Mouse (Mus musculus) lung, embryonic 16.5 days (tissue): Measurements from ENCODE around the gene Hapln1. TPM values are rescaled to one million over a fixed set of nuclear protein-coding genes. Genes with fewer than 3 reads are reported as not detected.

Experiments
- ATAC-seq: fragments of 200-750 bp; cut with Nextera tagmentation; 2 replicates; pipeline ENCODE4 v1.8.0; 2017; ENCODE audit warnings: low read depth, mild to moderate bottlenecking, moderate library complexity
- H3K27ac ChIP-seq: fragments of 300-500 bp; sonication (generic); 2 replicates; pipeline ENCODE4 v1.5.1; 2014; ENCODE audit warnings: mild to moderate bottlenecking, control low read depth, low read length
- H3K27me3 ChIP-seq: fragments of 300-500 bp; sonication (generic); 2 replicates; pipeline ENCODE4 v1.6.1; 2014; ENCODE audit warnings: low read depth, low read length, mixed read lengths; ENCODE audit not compliant: control insufficient read depth, insufficient read depth
- H3K36me3 ChIP-seq: fragments of 300-500 bp; sonication (generic); 2 replicates; pipeline ENCODE4 v1.6.1; 2014; ENCODE audit warnings: low read length; ENCODE audit not compliant: control insufficient read depth, insufficient read depth
- H3K4me1 ChIP-seq: fragments of 300-500 bp; sonication (generic); replicated peaks from 2 replicates; pipeline ENCODE4 v1.6.1; 2014; ENCODE audit warnings: low read length, mixed read lengths; ENCODE audit not compliant: control insufficient read depth, insufficient read depth
- H3K4me2 ChIP-seq: fragments of 300-500 bp; sonication (generic); 2 replicates; pipeline ENCODE4 v1.6.1; 2014; ENCODE audit warnings: low read depth, low read length, control low read depth
- H3K4me3 ChIP-seq: fragments of 300-500 bp; sonication (generic); 2 replicates; pipeline ENCODE4 v1.5.1; 2014; ENCODE audit warnings: mild to moderate bottlenecking, low read length, control low read depth
- H3K9ac ChIP-seq: fragments of 300-500 bp; sonication (generic); 2 replicates; pipeline ENCODE4 v1.6.1; 2014; ENCODE audit warnings: low read length, control low read depth
- H3K9me3 ChIP-seq: fragments of 300-500 bp; sonication (generic); 2 replicates; pipeline ENCODE4 v1.6.1; 2016; ENCODE audit warnings: low read length; ENCODE audit not compliant: control insufficient read depth
- WGBS: fragments of 180-500 bp; shearing (Covaris S2); extraction: QIAGEN DNeasy Blood & Tissue Kit; methylation state at CpG from one replicate; pipeline ENCODE4 v1.1.7; 2014; 5-methylcytosine and 5-hydroxymethylcytosine counted together
- polyA plus RNA-seq: library from polyadenylated mRNA; unstranded; fragments of >200 nt; fragmentation: Nextera tagmentation; extraction: Ambion mirVana; gene quantifications from 2 replicates; pipeline ENCODE4 v1.2.1, GENCODE M21; 2015

Gene Hapln1
- polyA plus RNA-seq, 1 experiment from 2014 or later = 21.6 TPM

DNA sequence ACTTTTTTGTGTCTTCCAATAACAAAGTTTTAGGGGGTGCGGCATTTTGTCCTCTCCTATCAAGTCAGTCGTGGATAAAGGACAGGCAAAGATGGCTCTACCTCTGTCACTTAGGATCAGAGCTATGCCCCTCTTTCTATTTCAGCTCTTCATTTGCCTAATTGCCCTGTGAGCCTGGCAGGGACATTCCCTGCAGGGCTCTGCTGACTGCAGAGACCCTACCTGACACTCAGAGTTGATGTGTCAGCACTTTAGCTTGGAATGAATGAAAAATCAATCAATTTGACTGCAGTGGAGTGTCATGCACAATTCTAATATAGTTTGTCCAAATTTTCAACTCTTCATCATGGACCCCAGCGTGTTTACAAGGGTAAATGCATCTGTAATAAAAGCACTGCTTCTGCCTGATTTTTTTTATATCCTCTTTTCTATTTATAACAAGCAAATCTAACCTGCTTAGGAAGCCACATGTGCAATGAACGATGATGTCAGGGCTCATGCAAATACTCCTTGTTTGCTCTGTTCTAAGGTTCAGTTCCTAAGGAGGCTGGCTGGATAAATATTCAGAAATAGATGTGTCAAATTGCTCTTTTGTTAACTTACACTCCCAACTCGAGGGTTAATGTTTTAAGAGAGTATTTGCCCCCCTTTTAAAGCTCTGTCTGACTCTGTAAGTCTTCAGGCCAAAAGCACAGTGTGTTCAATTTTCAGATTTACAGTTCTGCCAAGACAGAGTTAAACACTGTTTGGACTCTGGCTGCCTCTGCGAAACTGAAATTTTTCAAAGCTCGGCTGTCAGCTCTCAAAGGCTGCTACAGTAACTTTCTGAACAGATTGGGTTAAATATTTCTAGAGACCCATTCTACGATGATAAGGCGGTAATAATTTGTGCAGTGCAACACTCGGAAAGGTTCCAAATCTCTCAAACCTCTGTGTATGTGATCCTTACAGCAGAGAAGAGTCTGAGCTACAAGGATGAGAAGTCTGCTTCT lies 44.4 kb downstream of the Hapln1 start:
- Histone ChIP-seq H3K9me3 (no peaks in the 10 kb centered on the region), H3K27me3 (no peaks in the 10 kb centered on the region), H3K27ac (peak overlapping the region; percentile 5; the same call in 1 of the 2 replicates), H3K4me3 (peak overlapping the region; percentile 22), H3K36me3 (no peaks in the 10 kb centered on the region), H3K4me2 (peak overlapping the region; percentile 34), H3K4me1 (peaks cover 13% of the 10 kb centered on the region), H3K9ac (no peak overlapping the region; the same call in 1 of the 2 replicates)
- peak; percentile 28; the same call in 1 of the 2 replicates for ATAC-seq
- 25% methylated on average over 10 of the region's 10 CpGs for WGBS

DNA sequence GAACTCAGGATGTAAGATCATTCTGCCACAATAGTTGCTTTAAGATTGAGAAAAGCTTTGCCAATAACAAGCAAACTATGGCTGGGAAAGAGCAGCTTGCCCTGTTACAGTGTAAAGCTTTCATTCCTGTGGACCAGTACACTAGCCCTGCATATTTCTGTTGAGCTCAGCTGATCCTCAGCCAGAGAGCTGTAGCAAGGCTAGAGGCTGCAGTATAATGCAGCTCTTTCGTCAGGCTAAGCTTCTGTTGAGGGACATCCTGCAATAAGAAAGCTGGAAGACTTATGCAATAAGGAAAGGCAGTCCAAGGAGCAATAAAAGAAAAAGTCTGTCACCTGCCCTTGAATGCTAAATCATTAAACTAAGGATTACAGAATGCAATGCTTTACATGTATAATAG lies 45.5 kb downstream of the Hapln1 start:
- Histone ChIP-seq H3K4me1 (peaks cover 13% of the 10 kb centered on the region), H3K36me3 (no peaks in the 10 kb centered on the region), H3K4me2 (peak overlapping the region; percentile 34), H3K27me3 (no peaks in the 10 kb centered on the region), H3K9ac (no peak overlapping the region), H3K9me3 (no peaks in the 10 kb centered on the region), H3K4me3 (no peak overlapping the region), H3K27ac (no peak overlapping the region)
- ATAC-seq = 0 out of 2 replicates have a peak, but pooled peaks have one; percentile 65
- WGBS = 12% methylated on average over 1 of the region's 1 CpGs

DNA sequence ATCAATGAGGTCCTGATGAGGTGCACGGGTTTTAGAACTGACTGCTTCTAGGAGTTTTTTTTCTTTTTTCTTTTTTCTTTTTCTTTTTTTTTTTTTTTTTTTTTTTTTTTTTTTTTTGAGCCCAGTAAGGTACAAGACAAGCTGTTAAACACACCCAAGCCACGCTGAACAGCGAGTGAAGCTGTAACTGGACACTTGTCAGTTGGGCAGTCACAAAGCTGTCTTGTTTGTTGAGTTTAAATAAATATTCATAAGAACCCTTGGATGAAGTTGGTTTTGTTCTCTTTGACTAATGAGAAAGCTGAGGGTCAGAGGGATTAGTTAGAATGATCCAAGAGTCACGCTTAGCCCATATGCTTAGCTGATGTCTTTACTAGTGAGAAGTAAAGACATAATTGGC lies 55.5 kb downstream of the Hapln1 start:
- ATAC-seq = no peak
- Histone ChIP-seq H3K27me3 (no peaks in the 10 kb centered on the region), H3K36me3 (no peaks in the 10 kb centered on the region), H3K27ac (no peak overlapping the region), H3K4me2 (no peak overlapping the region), H3K4me1 (no peaks in the 10 kb centered on the region), H3K4me3 (no peak overlapping the region), H3K9me3 (no peaks in the 10 kb centered on the region), H3K9ac (no peak overlapping the region)
- 56% methylated on average over 4 of the region's 4 CpGs for WGBS

DNA sequence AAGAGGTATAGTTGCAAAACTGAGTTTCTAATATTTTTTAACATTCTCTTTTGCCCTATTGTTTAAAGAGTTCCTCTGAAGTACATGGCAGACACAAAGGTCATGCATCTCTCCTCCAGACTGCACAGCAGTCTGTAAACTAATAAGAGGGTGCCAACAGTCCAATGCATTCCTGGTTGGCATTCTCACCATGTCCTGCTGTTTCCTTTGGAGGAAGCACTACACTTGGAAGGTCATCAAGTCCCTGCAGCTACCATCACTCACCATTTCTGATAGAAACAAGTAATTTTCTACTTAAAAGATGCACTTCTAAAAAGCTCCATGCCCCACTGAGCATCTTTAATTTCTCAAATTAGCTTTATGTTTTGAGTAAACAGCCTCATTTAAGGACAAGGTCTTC lies 57.8 kb downstream of the Hapln1 start:
- Histone ChIP-seq H3K36me3 (no peaks in the 10 kb centered on the region), H3K4me3 (no peak overlapping the region), H3K27me3 (no peaks in the 10 kb centered on the region), H3K4me2 (no peak overlapping the region), H3K4me1 (no peaks in the 10 kb centered on the region), H3K9me3 (no peaks in the 10 kb centered on the region), H3K27ac (no peak overlapping the region), H3K9ac (no peak overlapping the region)
- no peak for ATAC-seq

DNA sequence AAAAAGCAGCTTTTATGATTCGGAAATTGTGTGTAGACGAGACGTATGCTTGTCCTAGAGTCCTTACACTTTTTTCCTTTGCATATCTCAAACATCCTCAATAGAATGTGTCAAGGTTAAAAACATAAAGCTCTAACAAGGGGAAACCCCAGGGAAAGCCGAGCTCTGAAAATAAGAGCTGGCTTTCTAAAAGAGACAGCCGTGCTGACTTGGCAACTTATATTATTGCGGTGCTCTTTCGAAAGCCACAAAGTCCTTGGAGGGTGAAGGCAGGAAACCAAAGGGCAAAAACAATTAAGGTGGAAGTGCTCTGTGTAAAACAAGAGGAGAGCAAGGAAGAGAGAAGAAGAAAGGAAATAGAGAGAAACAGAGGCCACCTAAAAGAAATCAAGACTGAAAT lies 60.9 kb downstream of the Hapln1 start:
- no peaks in the 10 kb centered on the region for H3K9me3 ChIP-seq
- H3K27me3 ChIP-seq = no peaks in the 10 kb centered on the region
- no peak overlapping the region for H3K4me3 ChIP-seq
- no peak overlapping the region for H3K4me2 ChIP-seq
- no peak overlapping the region for H3K9ac ChIP-seq
- ATAC-seq = no peak
- no peaks in the 10 kb centered on the region for H3K4me1 ChIP-seq
- no peaks in the 10 kb centered on the region for H3K36me3 ChIP-seq
- 64% methylated on average over 7 of the region's 7 CpGs for WGBS
- no peak overlapping the region for H3K27ac ChIP-seq

DNA sequence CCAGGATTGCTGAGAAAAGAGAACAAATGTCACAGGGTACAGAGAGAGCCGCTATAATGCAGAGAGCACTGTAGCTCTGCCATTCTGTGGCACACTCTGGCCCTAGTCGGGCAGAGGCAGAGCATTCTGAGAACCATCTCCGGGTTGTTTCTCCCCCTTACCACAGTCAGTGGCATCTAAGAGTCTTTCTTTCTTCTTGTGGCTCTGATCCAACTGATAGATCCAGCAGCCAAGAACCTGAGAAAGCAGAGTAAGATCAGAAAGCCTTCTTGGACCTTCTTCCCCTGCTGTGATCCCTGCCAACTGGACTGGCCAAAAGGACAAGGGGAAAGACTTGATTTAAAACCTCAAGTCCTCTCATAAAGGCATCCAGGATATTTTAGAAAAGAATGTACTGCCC lies 63.7 kb downstream of the Hapln1 start:
- no peak overlapping the region for H3K27ac ChIP-seq
- H3K4me2 ChIP-seq = no peak overlapping the region
- no peaks in the 10 kb centered on the region for H3K36me3 ChIP-seq
- no peaks in the 10 kb centered on the region for H3K27me3 ChIP-seq
- no peaks in the 10 kb centered on the region for H3K4me1 ChIP-seq
- no peak for ATAC-seq
- 71% methylated on average over 3 of the region's 3 CpGs for WGBS
- H3K4me3 ChIP-seq = no peak overlapping the region
- H3K9ac ChIP-seq = no peak overlapping the region
- H3K9me3 ChIP-seq = no peaks in the 10 kb centered on the region

DNA sequence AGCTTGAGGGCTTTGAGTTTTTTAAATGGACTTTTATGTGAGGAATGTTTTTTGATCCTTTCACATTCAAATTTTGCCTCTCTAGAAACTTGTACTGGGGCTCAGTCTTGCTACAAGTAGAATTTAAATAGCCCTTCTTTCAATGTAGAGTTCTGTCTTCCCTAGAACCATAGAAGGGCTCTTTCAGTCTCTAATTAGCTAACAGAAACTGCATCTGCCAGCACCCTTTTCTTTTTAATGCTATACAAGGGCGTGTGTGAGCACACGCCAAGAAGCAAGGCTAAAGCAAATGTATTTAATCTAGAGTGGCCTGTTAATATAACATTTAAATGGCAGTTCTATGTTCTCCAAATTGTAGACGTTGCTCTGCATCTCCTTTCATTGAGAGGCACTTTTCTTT lies 67.8 kb downstream of the Hapln1 start:
- H3K4me2 ChIP-seq = no peak overlapping the region

DNA sequence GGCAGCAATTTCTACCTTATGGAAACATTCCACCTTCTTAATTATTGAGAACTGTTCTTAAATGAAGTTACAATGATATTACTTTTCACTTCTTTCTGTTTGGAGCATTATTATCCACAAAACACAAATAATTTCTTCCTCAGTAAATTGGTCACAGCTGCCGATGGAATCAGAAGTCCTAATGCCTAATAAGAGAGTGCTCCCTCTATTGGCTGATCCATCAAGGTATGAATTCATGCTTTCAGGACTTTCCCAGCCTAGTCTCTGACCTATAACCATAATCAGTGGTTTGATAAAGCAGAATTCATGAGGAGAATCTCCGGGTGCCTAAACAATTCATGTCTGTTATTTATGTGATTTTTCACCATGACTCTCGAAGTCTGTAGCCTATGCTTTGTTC lies 79.5 kb downstream of the Hapln1 start:
- Histone ChIP-seq H3K4me1 (no peaks in the 10 kb centered on the region), H3K36me3 (no peaks in the 10 kb centered on the region), H3K27ac (no peak overlapping the region), H3K4me3 (no peak overlapping the region), H3K9ac (no peak overlapping the region), H3K9me3 (no peaks in the 10 kb centered on the region), H3K27me3 (no peaks in the 10 kb centered on the region), H3K4me2 (no peak overlapping the region)
- 80% methylated on average over 3 of the region's 3 CpGs for WGBS
- ATAC-seq = no peak

More for the DNA sequence above, 67.8 kb downstream of the Hapln1 start:
- Histone ChIP-seq H3K27ac (no peak overlapping the region), H3K36me3 (no peaks in the 10 kb centered on the region), H3K4me3 (no peak overlapping the region), H3K9me3 (no peaks in the 10 kb centered on the region), H3K4me1 (no peaks in the 10 kb centered on the region), H3K27me3 (no peaks in the 10 kb centered on the region), H3K9ac (no peak overlapping the region)
- ATAC-seq = no peak
- 50% methylated on average over 3 of the region's 3 CpGs for whole genome bisulfite sequencing

DNA sequence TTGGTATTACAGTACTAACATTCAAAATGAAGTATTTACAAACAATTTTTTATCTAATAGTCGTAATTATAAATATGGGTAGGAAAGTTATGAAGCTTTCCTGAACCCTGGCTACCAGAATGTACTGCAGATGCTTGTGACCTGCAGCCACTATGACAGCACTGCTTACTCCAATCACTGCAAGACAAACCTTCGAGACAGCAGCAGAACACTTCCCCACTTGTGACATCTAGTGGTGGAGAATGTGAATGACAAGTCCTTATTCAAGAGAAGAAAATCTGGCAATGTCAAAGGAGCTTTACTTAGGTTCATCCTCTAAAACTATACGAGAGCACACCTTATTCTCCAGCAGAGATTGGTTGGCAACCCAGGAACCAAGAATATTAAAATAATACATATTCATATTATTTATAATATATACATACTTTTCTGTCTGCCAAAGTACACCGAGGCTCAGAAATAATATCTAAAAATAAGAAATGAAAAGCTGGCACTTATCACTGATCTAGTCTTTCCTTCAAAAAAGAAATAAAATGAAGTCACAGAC lies 94.6 kb downstream of the Hapln1 start:
- Histone ChIP-seq H3K36me3 (no peaks in the 10 kb centered on the region), H3K9me3 (no peaks in the 10 kb centered on the region), H3K4me1 (no peaks in the 10 kb centered on the region), H3K4me2 (no peak overlapping the region), H3K9ac (no peak overlapping the region), H3K27me3 (no peaks in the 10 kb centered on the region), H3K27ac (no peak overlapping the region), H3K4me3 (no peak overlapping the region)
- peak; percentile 67 for ATAC-seq
- 28% methylated on average over 4 of the region's 4 CpGs for WGBS
